Mouse (Mus musculus): ENCODE data around the gene Prpf8.

- TF ChIP-seq POLR2A (IDR thresholded peaks at IDR 0.05; ENCODE audit: low read depth, low read length): no peak
- TF ChIP-seq CTCF (IDR thresholded peaks at IDR 0.05; ENCODE audit: extremely low read depth, insufficient read depth, insufficient read length, insufficient replicate concordance): no peak
Observed at GRCm38 (mm10) chr11:75525531-75526125, 39.0 kb downstream of the Prpf8 start.
